Mouse (Mus musculus): ENCODE results near the gene Asb17. TPM values are rescaled to one million over a fixed set of nuclear protein-coding genes. Genes with fewer than 3 reads are reported as not detected.

The Asb17 gene
- polyA plus RNA-seq (2012; fragmentation: generic; extraction: Trizol) = 0.02 TPM
- long read RNA-seq, experiment 1 = 0 reads
- long read RNA-seq, experiment 2 = 0 reads

- H3K79me3 ChIP-seq (ENCODE audit: low read depth) = no peaks in the 10 kb centered on the region
Measured at GRCm38 (mm10) chr3:153844030-153844429, at the start of gene Asb17. TSS of gene Asb17 (plus strand) at chr3:153844209.

GRCm38 (mm10) chr3:153797574-153797973 lies 46.4 kb upstream of the Asb17 start:
- no peak overlapping the region for H3K4me3 ChIP-seq (ENCODE audit: insufficient read depth, poor library complexity, severe bottlenecking)
- no peak overlapping the region for H3ac ChIP-seq (ENCODE audit: control insufficient read depth, insufficient read length, low read depth)
- TF ChIP-seq USF1 (IDR thresholded peaks at IDR 0.05; ENCODE audit: low read depth) = no peak
- TF ChIP-seq MAX (IDR thresholded peaks at IDR 0.05) = no peak
- TF ChIP-seq MYOG (IDR thresholded peaks at IDR 0.05; ENCODE audit: control insufficient read depth, extremely low read depth, insufficient read length) = no peak
- TF ChIP-seq MYOD1 (IDR thresholded peaks at IDR 0.05; ENCODE audit: control insufficient read depth, insufficient read length, low read depth) = no peak
- TF ChIP-seq FOSL1 (IDR thresholded peaks at IDR 0.05; ENCODE audit: insufficient read depth, low read length, poor library complexity, severe bottlenecking) = no peak
- no peak for TF ChIP-seq CEBPB (IDR thresholded peaks at IDR 0.05; ENCODE audit: low read depth)
- no peak for TF ChIP-seq CTCF (IDR thresholded peaks at IDR 0.05; ENCODE audit: control insufficient read depth, insufficient read depth, insufficient read length)
- H3K79me3 ChIP-seq (ENCODE audit: low read depth) = no peaks in the 10 kb centered on the region
- H3K79me2 ChIP-seq (ENCODE audit: control insufficient read depth, insufficient read depth) = no peaks in the 10 kb centered on the region
- H3K36me3 ChIP-seq (ENCODE audit: control insufficient read depth, insufficient read depth) = no peaks in the 10 kb centered on the region
- no peaks in the 10 kb centered on the region for H3K27me3 ChIP-seq (ENCODE audit: control insufficient read depth, insufficient read depth, insufficient read length)

More at GRCm38 (mm10) chr3:153844030-153844429, at the start of gene Asb17:
- TF ChIP-seq USF1 (IDR thresholded peaks at IDR 0.05; ENCODE audit: low read depth) = no peak
- no peak for TF ChIP-seq MAX (IDR thresholded peaks at IDR 0.05)
- no peak for TF ChIP-seq FOSL1 (IDR thresholded peaks at IDR 0.05; ENCODE audit: insufficient read depth, low read length, poor library complexity, severe bottlenecking)
- TF ChIP-seq CTCF (IDR thresholded peaks at IDR 0.05; ENCODE audit: control insufficient read depth, insufficient read depth, insufficient read length) = no peak
- TF ChIP-seq MYOG (IDR thresholded peaks at IDR 0.05; ENCODE audit: control insufficient read depth, extremely low read depth, insufficient read length) = no peak
- TF ChIP-seq MYOD1 (IDR thresholded peaks at IDR 0.05; ENCODE audit: control insufficient read depth, insufficient read length, low read depth) = no peak
- no peak for TF ChIP-seq CEBPB (IDR thresholded peaks at IDR 0.05; ENCODE audit: low read depth)
- Histone ChIP-seq H3K36me3 (ENCODE audit: control insufficient read depth, insufficient read depth) (no peaks in the 10 kb centered on the region), H3K79me2 (ENCODE audit: control insufficient read depth, insufficient read depth) (no peaks in the 10 kb centered on the region), H3K27me3 (ENCODE audit: control insufficient read depth, insufficient read depth, insufficient read length) (no peaks in the 10 kb centered on the region), H3K4me3 (ENCODE audit: insufficient read depth, poor library complexity, severe bottlenecking) (no peak within 1 kb of the TSS), H3ac (ENCODE audit: control insufficient read depth, insufficient read length, low read depth) (no peak within 1 kb of the TSS)

- TF ChIP-seq MYOD1 (IDR thresholded peaks at IDR 0.05; ENCODE audit: control insufficient read depth, insufficient read length, low read depth) = no peak
- no peak for TF ChIP-seq USF1 (IDR thresholded peaks at IDR 0.05; ENCODE audit: low read depth)
- TF ChIP-seq MAX (IDR thresholded peaks at IDR 0.05) = no peak
- no peak for TF ChIP-seq CEBPB (IDR thresholded peaks at IDR 0.05; ENCODE audit: low read depth)
- no peak for TF ChIP-seq FOSL1 (IDR thresholded peaks at IDR 0.05; ENCODE audit: insufficient read depth, low read length, poor library complexity, severe bottlenecking)
- TF ChIP-seq CTCF (IDR thresholded peaks at IDR 0.05; ENCODE audit: control insufficient read depth, insufficient read depth, insufficient read length) = no peak
- no peak for TF ChIP-seq MYOG (IDR thresholded peaks at IDR 0.05; ENCODE audit: control insufficient read depth, extremely low read depth, insufficient read length)
- no peaks in the 10 kb centered on the region for H3K27me3 ChIP-seq (ENCODE audit: control insufficient read depth, insufficient read depth, insufficient read length)
- H3ac ChIP-seq (ENCODE audit: control insufficient read depth, insufficient read length, low read depth) = no peak overlapping the region
- H3K4me3 ChIP-seq (ENCODE audit: insufficient read depth, poor library complexity, severe bottlenecking) = no peak overlapping the region
- H3K79me3 ChIP-seq (ENCODE audit: low read depth) = no peaks in the 10 kb centered on the region
- no peaks in the 10 kb centered on the region for H3K36me3 ChIP-seq (ENCODE audit: control insufficient read depth, insufficient read depth)
- no peaks in the 10 kb centered on the region for H3K79me2 ChIP-seq (ENCODE audit: control insufficient read depth, insufficient read depth)
Measured at GRCm38 (mm10) chr3:153799603-153800002, 44.4 kb upstream of the Asb17 start.

- Histone ChIP-seq H3ac (ENCODE audit: control insufficient read depth, insufficient read length, low read depth) (no peak overlapping the region), H3K4me3 (ENCODE audit: insufficient read depth, poor library complexity, severe bottlenecking) (no peak overlapping the region), H3K79me2 (ENCODE audit: control insufficient read depth, insufficient read depth) (no peaks in the 10 kb centered on the region), H3K79me3 (ENCODE audit: low read depth) (no peaks in the 10 kb centered on the region), H3K36me3 (ENCODE audit: control insufficient read depth, insufficient read depth) (no peaks in the 10 kb centered on the region), H3K27me3 (ENCODE audit: control insufficient read depth, insufficient read depth, insufficient read length) (no peaks in the 10 kb centered on the region)
- TF ChIP-seq USF1 (IDR thresholded peaks at IDR 0.05; ENCODE audit: low read depth) = no peak
- TF ChIP-seq CEBPB (IDR thresholded peaks at IDR 0.05; ENCODE audit: low read depth) = no peak
- no peak for TF ChIP-seq MYOD1 (IDR thresholded peaks at IDR 0.05; ENCODE audit: control insufficient read depth, insufficient read length, low read depth)
- TF ChIP-seq MAX (IDR thresholded peaks at IDR 0.05) = no peak
- TF ChIP-seq MYOG (IDR thresholded peaks at IDR 0.05; ENCODE audit: control insufficient read depth, extremely low read depth, insufficient read length) = no peak
- no peak for TF ChIP-seq CTCF (IDR thresholded peaks at IDR 0.05; ENCODE audit: control insufficient read depth, insufficient read depth, insufficient read length)
- no peak for TF ChIP-seq FOSL1 (IDR thresholded peaks at IDR 0.05; ENCODE audit: insufficient read depth, low read length, poor library complexity, severe bottlenecking)
Measured at GRCm38 (mm10) chr3:153800690-153801089, 43.3 kb upstream of the Asb17 start.

- Histone ChIP-seq H3K79me2 (ENCODE audit: control insufficient read depth, insufficient read depth) (no peaks in the 10 kb centered on the region), H3ac (ENCODE audit: control insufficient read depth, insufficient read length, low read depth) (no peak overlapping the region), H3K36me3 (ENCODE audit: control insufficient read depth, insufficient read depth) (no peaks in the 10 kb centered on the region), H3K4me3 (ENCODE audit: insufficient read depth, poor library complexity, severe bottlenecking) (no peak overlapping the region), H3K79me3 (ENCODE audit: low read depth) (no peaks in the 10 kb centered on the region), H3K27me3 (ENCODE audit: control insufficient read depth, insufficient read depth, insufficient read length) (no peaks in the 10 kb centered on the region)
- no peak for TF ChIP-seq MYOD1 (IDR thresholded peaks at IDR 0.05; ENCODE audit: control insufficient read depth, insufficient read length, low read depth)
- no peak for TF ChIP-seq MYOG (IDR thresholded peaks at IDR 0.05; ENCODE audit: control insufficient read depth, extremely low read depth, insufficient read length)
- no peak for TF ChIP-seq CTCF (IDR thresholded peaks at IDR 0.05; ENCODE audit: control insufficient read depth, insufficient read depth, insufficient read length)
Measured at GRCm38 (mm10) chr3:153801541-153801940, 42.5 kb upstream of the Asb17 start.

GRCm38 (mm10) chr3:153802640-153803039 lies 41.4 kb upstream of the Asb17 start:
- no peak for TF ChIP-seq CEBPB (IDR thresholded peaks at IDR 0.05; ENCODE audit: low read depth)
- no peak for TF ChIP-seq MYOG (IDR thresholded peaks at IDR 0.05; ENCODE audit: control insufficient read depth, extremely low read depth, insufficient read length)
- TF ChIP-seq MAX (IDR thresholded peaks at IDR 0.05) = no peak
- TF ChIP-seq CTCF (IDR thresholded peaks at IDR 0.05; ENCODE audit: control insufficient read depth, insufficient read depth, insufficient read length) = no peak
- no peak for TF ChIP-seq USF1 (IDR thresholded peaks at IDR 0.05; ENCODE audit: low read depth)
- TF ChIP-seq FOSL1 (IDR thresholded peaks at IDR 0.05; ENCODE audit: insufficient read depth, low read length, poor library complexity, severe bottlenecking) = no peak
- no peak for TF ChIP-seq MYOD1 (IDR thresholded peaks at IDR 0.05; ENCODE audit: control insufficient read depth, insufficient read length, low read depth)
- H3K4me3 ChIP-seq (ENCODE audit: insufficient read depth, poor library complexity, severe bottlenecking) = no peak overlapping the region
- no peaks in the 10 kb centered on the region for H3K79me3 ChIP-seq (ENCODE audit: low read depth)
- no peaks in the 10 kb centered on the region for H3K79me2 ChIP-seq (ENCODE audit: control insufficient read depth, insufficient read depth)
- no peaks in the 10 kb centered on the region for H3K36me3 ChIP-seq (ENCODE audit: control insufficient read depth, insufficient read depth)
- no peaks in the 10 kb centered on the region for H3K27me3 ChIP-seq (ENCODE audit: control insufficient read depth, insufficient read depth, insufficient read length)
- H3ac ChIP-seq (ENCODE audit: control insufficient read depth, insufficient read length, low read depth) = no peak overlapping the region

Data from C2C12 (cell line).